Mouse (Mus musculus) brown adipose tissue, adult 24 weeks (tissue): ENCODE results near the gene Arl8b. TPM values are rescaled to one million over a fixed set of nuclear protein-coding genes. Genes with fewer than 3 reads are reported as not detected.

Experiments used
- H3K27ac ChIP-seq: fragments of 200-500 bp; replicated peaks from 2 replicates; pipeline ENCODE4 v1.5.1; 2012; ENCODE audit warnings: low read depth, mild to moderate bottlenecking, low read length
- H3K4me1 ChIP-seq: fragments of 200-500 bp; 2 replicates; pipeline ENCODE4 v1.6.1; 2012; ENCODE audit warnings: low read length, mixed read lengths; ENCODE audit not compliant: control insufficient read depth, insufficient read depth, insufficient read length
- H3K4me3 ChIP-seq: fragments of 200-500 bp; 2 replicates; pipeline ENCODE4 v1.5.1; 2012; ENCODE audit warnings: low read depth, mild to moderate bottlenecking, low read length, moderate library complexity; ENCODE audit not compliant: insufficient read depth
- polyA plus RNA-seq: library from polyadenylated mRNA; stranded (reverse); fragments of >200 nt; gene quantifications from 2 replicates; pipeline ENCODE4 v1.2.4, GENCODE M21; 2012; ENCODE audit not compliant: missing spikeins, insufficient read depth, insufficient read length

Gene Arl8b
- polyA plus RNA-seq, 1 experiment: 96.4 TPM

GRCm38 (mm10) chr6:108812134-108812533, 29.2 kb downstream of the Arl8b start:
- no peak overlapping the region for H3K4me3 ChIP-seq
- peaks cover 2% of the 10 kb centered on the region for H3K4me1 ChIP-seq
- no peak overlapping the region for H3K27ac ChIP-seq

- Histone ChIP-seq H3K27ac (no peak overlapping the region), H3K4me3 (no peak overlapping the region), H3K4me1 (no peaks in the 10 kb centered on the region)
These were observed 34.6 kb downstream of the Arl8b start for GRCm38 (mm10) chr6:108817510-108817909.

GRCm38 (mm10) chr6:108824816-108825545, 42.1 kb downstream of the Arl8b start:
- no peaks in the 10 kb centered on the region for H3K4me1 ChIP-seq
- no peak overlapping the region for H3K4me3 ChIP-seq
- peak overlapping the region; percentile 29; the same call in 1 of the 2 replicates for H3K27ac ChIP-seq

- Histone ChIP-seq H3K4me3 (no peak overlapping the region), H3K4me1 (peaks cover 3% of the 10 kb centered on the region; the same call in 1 of the 2 replicates), H3K27ac (no peak overlapping the region)
These were observed 43.2 kb downstream of the Arl8b start for GRCm38 (mm10) chr6:108826070-108826469.

- Histone ChIP-seq H3K4me1 (peaks cover 7% of the 10 kb centered on the region), H3K27ac (no peak overlapping the region), H3K4me3 (peak overlapping the region; percentile 67)
These were observed 44.5 kb downstream of the Arl8b start for GRCm38 (mm10) chr6:108827336-108827920.

- Histone ChIP-seq H3K4me3 (peak within 1 kb of the TSS; percentile 76), H3K4me1 (peaks cover 12% of the 10 kb centered on the region), H3K27ac (peak within 1 kb of the TSS; percentile 62)
These were observed 45.5 kb downstream of the Arl8b start, which contains the start of gene Edem1 for GRCm38 (mm10) chr6:108828234-108828868. Gene Edem1, plus strand, starts transcription at chr6:108828641.

GRCm38 (mm10) chr6:108828872-108829271, 46.0 kb downstream of the Arl8b start:
- H3K4me3 ChIP-seq: peak overlapping the region; percentile 76
- H3K4me1 ChIP-seq: peaks cover 18% of the 10 kb centered on the region
- peak overlapping the region; percentile 62 for H3K27ac ChIP-seq

GRCm38 (mm10) chr6:108829386-108830370, 46.8 kb downstream of the Arl8b start:
- peak overlapping the region; percentile 76 for H3K4me3 ChIP-seq
- H3K4me1 ChIP-seq: peaks cover 21% of the 10 kb centered on the region
- H3K27ac ChIP-seq: peak overlapping the region; percentile 62

- Histone ChIP-seq H3K4me1 (peaks cover 33% of the 10 kb centered on the region), H3K4me3 (no peak overlapping the region), H3K27ac (no peak overlapping the region)
These were observed 49.3 kb downstream of the Arl8b start for GRCm38 (mm10) chr6:108832170-108832569.

GRCm38 (mm10) chr6:108832989-108833388, 50.1 kb downstream of the Arl8b start:
- Histone ChIP-seq H3K4me1 (peaks cover 35% of the 10 kb centered on the region), H3K27ac (no peak overlapping the region), H3K4me3 (no peak overlapping the region)

GRCm38 (mm10) chr6:108833963-108834697, 51.2 kb downstream of the Arl8b start:
- H3K4me3 ChIP-seq: no peak overlapping the region
- H3K27ac ChIP-seq: peak overlapping the region; percentile 32
- peaks cover 35% of the 10 kb centered on the region for H3K4me1 ChIP-seq

- H3K4me1 ChIP-seq: peaks cover 32% of the 10 kb centered on the region
- peak overlapping the region; percentile 68 for H3K27ac ChIP-seq
- H3K4me3 ChIP-seq: no peak overlapping the region
These were observed 53.1 kb downstream of the Arl8b start for GRCm38 (mm10) chr6:108835765-108836691.

- Histone ChIP-seq H3K4me3 (no peak overlapping the region), H3K27ac (peak overlapping the region; percentile 7; the same call in 1 of the 2 replicates)
These were observed 54.2 kb downstream of the Arl8b start for GRCm38 (mm10) chr6:108837081-108837480.

More at GRCm38 (mm10) chr6:108837081-108837480, 54.2 kb downstream of the Arl8b start:
- peaks cover 28% of the 10 kb centered on the region for H3K4me1 ChIP-seq
